Mouse (Mus musculus) kidney, embryonic 15.5 days (tissue): ENCODE measurements around the gene Cfap126. TPM values are rescaled to one million over a fixed set of nuclear protein-coding genes. Genes with fewer than 3 reads are reported as not detected.

Source experiments
- ATAC-seq: fragments of 200-750 bp; cut with Nextera tagmentation; replicated peaks from 2 replicates; pipeline ENCODE4 v1.8.0; 2017; ENCODE audit warnings: moderate TSS enrichment; ENCODE audit not compliant: low FRiP score
- H3K27ac ChIP-seq: fragments of 300-500 bp; sonication (generic); 2 replicates; pipeline ENCODE4 v1.5.1; 2015; ENCODE audit warnings: mild to moderate bottlenecking, inconsistent platforms
- H3K27me3 ChIP-seq: fragments of 300-500 bp; sonication (generic); 2 replicates; pipeline ENCODE4 v1.6.1; 2015; ENCODE audit warnings: inconsistent platforms
- H3K36me3 ChIP-seq: fragments of 300-500 bp; sonication (generic); 2 replicates; pipeline ENCODE4 v1.6.1; 2015; ENCODE audit warnings: inconsistent platforms
- H3K4me1 ChIP-seq: fragments of 300-500 bp; sonication (generic); 2 replicates; pipeline ENCODE4 v1.6.1; 2015; ENCODE audit warnings: inconsistent platforms
- H3K4me2 ChIP-seq: fragments of 300-500 bp; sonication (generic); 2 replicates; pipeline ENCODE4 v1.6.1; 2015; ENCODE audit warnings: moderate library complexity, mild to moderate bottlenecking, inconsistent platforms
- H3K4me3 ChIP-seq: fragments of 300-500 bp; sonication (generic); replicated peaks from 2 replicates; pipeline ENCODE4 v1.5.1; 2015; ENCODE audit warnings: mild to moderate bottlenecking, inconsistent platforms
- H3K9ac ChIP-seq: fragments of 300-500 bp; sonication (generic); 2 replicates; pipeline ENCODE4 v1.6.1; 2015; ENCODE audit warnings: mild to moderate bottlenecking, inconsistent platforms
- H3K9me3 ChIP-seq: fragments of 300-500 bp; sonication (generic); replicated peaks from 2 replicates; pipeline ENCODE4 v1.6.1; 2016; ENCODE audit warnings: inconsistent platforms
- WGBS: fragments of 180-500 bp; shearing (Covaris S2); methylation state at CpG from one replicate; pipeline ENCODE4 v1.1.7; 2015; ENCODE audit warnings: mixed read lengths; 5-methylcytosine and 5-hydroxymethylcytosine counted together
- microRNA-seq: library from miRNA; unstranded; fragments of <30 nt; microRNA quantifications from one replicate; pipeline ENCODE4, GENCODE M21; 2016
- polyA plus RNA-seq: library from polyadenylated mRNA; unstranded; fragments of >200 nt; fragmentation: Nextera tagmentation; extraction: Ambion mirVana; gene quantifications from 2 replicates; pipeline ENCODE4 v1.2.1, GENCODE M21; 2015

The Cfap126 gene
- polyA plus RNA-seq, 1 experiment from 2014 or later, result 2.0 TPM

GRCm38 (mm10) chr1:171165629-171166345, 52.1 kb downstream of the Cfap126 start:
- Histone ChIP-seq H3K9ac (no peak overlapping the region), H3K9me3 (no peaks in the 10 kb centered on the region), H3K4me2 (no peak overlapping the region), H3K36me3 (no peaks in the 10 kb centered on the region), H3K27me3 (peaks cover 5% of the 10 kb centered on the region; the same call in 1 of the 2 replicates), H3K4me3 (no peak overlapping the region), H3K4me1 (peaks cover 8% of the 10 kb centered on the region; the same call in 1 of the 2 replicates), H3K27ac (peak overlapping the region; percentile 27; the same call in 1 of the 2 replicates)
- 58% methylated on average over 5 of the region's 5 CpGs for WGBS
- no peak for ATAC-seq

DNA sequence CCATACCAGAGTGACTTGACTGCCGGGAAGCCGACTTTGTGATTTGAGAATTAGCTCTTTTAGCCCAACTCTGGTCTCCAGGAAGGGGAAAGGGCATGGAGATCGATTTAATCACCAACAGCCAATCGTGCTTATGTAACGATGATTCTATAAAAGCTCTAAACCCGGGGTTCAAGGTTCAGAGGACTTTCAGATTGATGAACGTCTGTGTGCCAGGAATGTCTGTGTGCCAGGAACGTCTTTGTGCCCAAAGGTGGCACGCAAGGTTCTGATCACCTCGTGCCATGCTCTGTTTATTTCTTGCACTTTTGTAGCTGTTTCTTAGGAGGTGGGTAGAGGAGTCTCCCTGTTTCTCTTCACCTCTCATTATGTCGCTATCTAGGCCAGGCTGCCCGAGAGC, 55.2 kb downstream of the Cfap126 start:
- Histone ChIP-seq H3K9ac (no peak overlapping the region), H3K27me3 (no peaks in the 10 kb centered on the region), H3K9me3 (no peaks in the 10 kb centered on the region), H3K36me3 (no peaks in the 10 kb centered on the region), H3K4me1 (peaks cover 7% of the 10 kb centered on the region), H3K4me2 (no peak overlapping the region), H3K4me3 (no peak overlapping the region), H3K27ac (no peak overlapping the region)
- WGBS, result 88% methylated on average over 12 of the region's 12 CpGs
- no peak for ATAC-seq

GRCm38 (mm10) chr1:171169913-171170312, 56.2 kb downstream of the Cfap126 start:
- no peak overlapping the region for H3K27ac ChIP-seq
- ATAC-seq, result no peak
- 55% methylated on average over 3 of the region's 3 CpGs for WGBS

GRCm38 (mm10) chr1:171171138-171171537, 57.4 kb downstream of the Cfap126 start:
- Histone ChIP-seq H3K27me3 (no peaks in the 10 kb centered on the region), H3K4me2 (no peak overlapping the region), H3K4me1 (peaks cover 3% of the 10 kb centered on the region), H3K27ac (peak overlapping the region; percentile 77), H3K36me3 (no peaks in the 10 kb centered on the region), H3K4me3 (no peak overlapping the region), H3K9ac (no peak overlapping the region), H3K9me3 (no peaks in the 10 kb centered on the region)
- WGBS, result 23% methylated on average over 3 of the region's 3 CpGs
- peak; percentile 74; the same call in 1 of the 2 replicates for ATAC-seq

More at GRCm38 (mm10) chr1:171169913-171170312, 56.2 kb downstream of the Cfap126 start:
- H3K4me2 ChIP-seq, result no peak overlapping the region
- no peak overlapping the region for H3K9ac ChIP-seq
- no peak overlapping the region for H3K4me3 ChIP-seq
- no peaks in the 10 kb centered on the region for H3K36me3 ChIP-seq
- no peaks in the 10 kb centered on the region for H3K27me3 ChIP-seq
- H3K9me3 ChIP-seq, result no peaks in the 10 kb centered on the region
- peaks cover 7% of the 10 kb centered on the region for H3K4me1 ChIP-seq

- ATAC-seq, result no peak
- Histone ChIP-seq H3K4me3 (no peak overlapping the region), H3K4me1 (peaks cover 1% of the 10 kb centered on the region), H3K4me2 (no peak overlapping the region), H3K36me3 (no peaks in the 10 kb centered on the region), H3K27me3 (no peaks in the 10 kb centered on the region), H3K9me3 (no peaks in the 10 kb centered on the region), H3K9ac (no peak overlapping the region), H3K27ac (no peak overlapping the region)
- 99% methylated on average over 8 of the region's 8 CpGs for WGBS
These were observed 59.1 kb downstream of the Cfap126 start for GRCm38 (mm10) chr1:171172779-171173178.

Small RNAs within 50 kb of the gene (microRNA-seq; reads per million reads assigned to microRNA genes)
- gene Gm27552 (not detected), gene Gm27844 (not detected), gene Mir6546 (4.7 reads per million, percentile 23 among the genes with 10 or more reads in this experiment)

Other genes starting within 250 kb of the Cfap126 start
- 9.1 and 9.2 TPM in 2 replicates for gene Atf6, start 246.1 kb upstream of the Cfap126 start, polyA plus RNA-seq
- gene Gm26620, start 228.9 kb upstream of the Cfap126 start, polyA plus RNA-seq, result 0.22 and 0.31 TPM in 2 replicates
- gene Dusp12, start 228.4 kb upstream of the Cfap126 start, polyA plus RNA-seq, result 35.0 and 39.7 TPM in 2 replicates
- gene Fcrlb, start 201.0 kb upstream of the Cfap126 start, polyA plus RNA-seq, result 0.21 TPM in 1 of 2 replicates, not detected in the other
- not detected in 2 replicates for gene Fcrla, start 186.3 kb upstream of the Cfap126 start, polyA plus RNA-seq
- gene Fcgr2b, start 137.4 kb upstream of the Cfap126 start, polyA plus RNA-seq, result 1.8 and 2.8 TPM in 2 replicates
- 1.2 and 1.3 TPM in 2 replicates for gene Fcgr4, start 95.0 kb upstream of the Cfap126 start, polyA plus RNA-seq
- 7.8 and 10.5 TPM in 2 replicates for gene Fcgr3, start 49.0 kb upstream of the Cfap126 start, polyA plus RNA-seq
- gene Sdhc, start 36.7 kb downstream of the Cfap126 start, polyA plus RNA-seq, result 307 and 309 TPM in 2 replicates
- gene Mpz, start 36.8 kb downstream of the Cfap126 start, polyA plus RNA-seq, result 0.86 and 0.99 TPM in 2 replicates
- 2.8 and 4.0 TPM in 2 replicates for gene Pcp4l1, start 82.3 kb downstream of the Cfap126 start, polyA plus RNA-seq
- 0.26 and 0.81 TPM in 2 replicates for gene Nr1i3, start 100.1 kb downstream of the Cfap126 start, polyA plus RNA-seq
- gene Tomm40l, start 108.6 kb downstream of the Cfap126 start, polyA plus RNA-seq, result 35.1 and 35.4 TPM in 2 replicates
- gene Apoa2, start 111.1 kb downstream of the Cfap126 start, polyA plus RNA-seq, result 45.5 and 97.5 TPM in 2 replicates
- gene Fcer1g, start 120.4 kb downstream of the Cfap126 start, polyA plus RNA-seq, result 35.0 and 36.9 TPM in 2 replicates
- 10.7 and 11.6 TPM in 2 replicates for gene Adamts4, start 136.5 kb downstream of the Cfap126 start, polyA plus RNA-seq
- gene Ndufs2, start 137.5 kb downstream of the Cfap126 start, polyA plus RNA-seq, result 276 and 283 TPM in 2 replicates
- gene B4galt3, start 156.4 kb downstream of the Cfap126 start, polyA plus RNA-seq, result 80.4 and 94.3 TPM in 2 replicates
- 63.0 and 65.4 TPM in 2 replicates for gene Ppox, start 167.3 kb downstream of the Cfap126 start, polyA plus RNA-seq
- 87.7 and 97.8 TPM in 2 replicates for gene Usp21, start 174.1 kb downstream of the Cfap126 start, polyA plus RNA-seq
- 106 and 118 TPM in 2 replicates for gene Ufc1, start 181.1 kb downstream of the Cfap126 start, polyA plus RNA-seq
- gene Dedd, start 215.2 kb downstream of the Cfap126 start, polyA plus RNA-seq, result 53.1 and 55.7 TPM in 2 replicates
- gene Nit1, start 231.7 kb downstream of the Cfap126 start, polyA plus RNA-seq, result 47.8 and 50.5 TPM in 2 replicates
- gene Pfdn2, start 231.8 kb downstream of the Cfap126 start, polyA plus RNA-seq, result 122 and 130 TPM in 2 replicates
- 2.6 TPM in 2 replicates for gene Klhdc9, start 246.9 kb downstream of the Cfap126 start, polyA plus RNA-seq